Comparison of ENCODE assay signal across 26 mouse cellular contexts in genomic region chr9:121923443-121923842, GRCm38 (mm10). TPM values are rescaled to one million over a fixed set of nuclear protein-coding genes. Genes with fewer than 3 reads are reported as not detected.
A peak's percentile ranks its signal among the peaks of the same experiment; 100 is the strongest.
DNase-seq lines count a peak whose midpoint lies in the region; ATAC-seq and TF ChIP-seq lines count a peak whose summit lies in the region.
"Had no signal": no experiment of that assay in that cellular context is flagged by ENCODE, and none has a peak within 500 bp of the region (broad histone marks: within the 10 kb centered on the region; RNA-seq: fewer than 3 reads in every experiment).

No protein-coding gene starts in this region.

- H3K9ac ChIP-seq in forebrain, embryonic 11.5 days (ENCODE audit: low read length): no peak overlapping the region
- H3K9ac ChIP-seq in forebrain, embryonic 15.5 days (replicated peaks): no peak overlapping the region
- H3K9ac ChIP-seq in liver, embryonic 12.5 days: no peak overlapping the region
- no peak overlapping the region for H3K9ac ChIP-seq in liver, embryonic 11.5 days (ENCODE audit: low read depth, low read length)
- H3K9ac ChIP-seq in liver, embryonic 14.5 days (replicated peaks): no peak overlapping the region
- peak overlapping the region; percentile 44 for H3K9ac ChIP-seq in liver, postnatal 0 days (replicated peaks)
- H3K9ac ChIP-seq: heart, embryonic 13.5 days; hindbrain, embryonic 13.5 days had no signal

- H3K4me1 ChIP-seq in forebrain, embryonic 11.5 days (replicated peaks; ENCODE audit: control insufficient read depth, insufficient read depth, low read length): no peaks in the 10 kb centered on the region
- no peaks in the 10 kb centered on the region for H3K4me1 ChIP-seq in forebrain, embryonic 15.5 days
- H3K4me1 ChIP-seq in liver, embryonic 12.5 days: 0 out of 2 replicates have a peak, but pooled peaks cover 5% of the 10 kb centered on the region
- no peaks in the 10 kb centered on the region for H3K4me1 ChIP-seq in liver, embryonic 11.5 days (replicated peaks; ENCODE audit: control insufficient read depth, insufficient read depth, low read length)
- H3K4me1 ChIP-seq in liver, embryonic 14.5 days (replicated peaks; ENCODE audit: control insufficient read depth in 2 of 2, insufficient read depth in 2 of 2, low read length in 1 of 2): peaks cover 0 to 26% of the 10 kb centered on the region in 2 experiments; a peak in 2 of 4 replicates
- H3K4me1 ChIP-seq in liver, postnatal 0 days (ENCODE audit: insufficient read depth): peaks cover 41% of the 10 kb centered on the region
- H3K4me1 ChIP-seq: hindbrain, embryonic 13.5 days had no signal

- no peak for TF ChIP-seq CTCF in liver, embryonic 14.5 days (IDR thresholded peaks at IDR 0.05; ENCODE audit: low read depth)
- no peak for TF ChIP-seq CTCF in liver, postnatal 0 days (IDR thresholded peaks at IDR 0.05; ENCODE audit: low read depth)

- H3K4me3 ChIP-seq in forebrain, embryonic 11.5 days (ENCODE audit: low read depth, low read length): no peak overlapping the region
- H3K4me3 ChIP-seq in forebrain, embryonic 15.5 days: no peak overlapping the region
- H3K4me3 ChIP-seq in liver, embryonic 12.5 days: no peak overlapping the region
- H3K4me3 ChIP-seq in liver, embryonic 11.5 days (ENCODE audit: low read depth, low read length): no peak overlapping the region
- no peak overlapping the region for H3K4me3 ChIP-seq in liver, embryonic 14.5 days (ENCODE audit: insufficient read depth in 1 of 2, low read depth in 2 of 2, low read length in 2 of 2)
- no peak overlapping the region for H3K4me3 ChIP-seq in liver, postnatal 0 days (ENCODE audit: low read depth, low read length)
- H3K4me3 ChIP-seq: forebrain, embryonic 10.5 days; heart, adult 2 months; heart, embryonic 10.5 days; heart, embryonic 13.5 days; hindbrain, embryonic 13.5 days had no signal

- TF ChIP-seq EP300 in liver, embryonic 14.5 days (IDR thresholded peaks at IDR 0.05; ENCODE audit: low read depth): 0 out of 2 replicates have a peak, but pooled peaks have one; percentile 19
- peak; percentile 64; the same call in 1 of the 2 replicates for TF ChIP-seq EP300 in liver, postnatal 0 days (IDR thresholded peaks at IDR 0.05; ENCODE audit: low read depth)

- WGBS in forebrain, embryonic 11.5 days: 86% methylated on average over 8 of the region's 8 CpGs
- 91% methylated on average over 8 of the region's 8 CpGs for WGBS in forebrain, embryonic 15.5 days
- WGBS in liver, embryonic 12.5 days (ENCODE audit: insufficient replicate concordance): 71% methylated on average over 8 of the region's 8 CpGs
- 72% methylated on average over 8 of the region's 8 CpGs for WGBS in liver, embryonic 11.5 days
- WGBS in liver, embryonic 14.5 days (ENCODE audit: insufficient replicate concordance): 53% methylated on average over 8 of the region's 8 CpGs
- 52% methylated on average over 8 of the region's 8 CpGs for WGBS in liver, postnatal 0 days (ENCODE audit: insufficient replicate concordance)

- H3K27ac ChIP-seq in forebrain, embryonic 11.5 days (ENCODE audit: low read depth, low read length): no peak overlapping the region
- H3K27ac ChIP-seq in forebrain, embryonic 15.5 days (replicated peaks): no peak overlapping the region
- H3K27ac ChIP-seq in liver, embryonic 12.5 days: no peak overlapping the region
- H3K27ac ChIP-seq in liver, embryonic 11.5 days (ENCODE audit: low read depth, low read length): no peak overlapping the region
- no peak overlapping the region for H3K27ac ChIP-seq in liver, embryonic 14.5 days
- H3K27ac ChIP-seq in liver, postnatal 0 days (ENCODE audit: low read depth): peak overlapping the region; percentile 92
- H3K27ac ChIP-seq: forebrain, embryonic 10.5 days; heart, adult 2 months; heart, embryonic 10.5 days; heart, embryonic 13.5 days; hindbrain, embryonic 13.5 days had no signal

- no peaks in the 10 kb centered on the region for H3K36me3 ChIP-seq in forebrain, embryonic 11.5 days (ENCODE audit: control insufficient read depth, insufficient read depth, low read length)
- H3K36me3 ChIP-seq in forebrain, embryonic 15.5 days: no peaks in the 10 kb centered on the region
- no peaks in the 10 kb centered on the region for H3K36me3 ChIP-seq in liver, embryonic 12.5 days
- H3K36me3 ChIP-seq in liver, embryonic 11.5 days (ENCODE audit: control insufficient read depth, insufficient read depth, low read length): no peaks in the 10 kb centered on the region
- no peaks in the 10 kb centered on the region for H3K36me3 ChIP-seq in liver, embryonic 14.5 days (replicated peaks; ENCODE audit: control insufficient read depth, insufficient read depth, low read depth)
- H3K36me3 ChIP-seq in liver, postnatal 0 days (replicated peaks; ENCODE audit: insufficient read depth, low read length): no peaks in the 10 kb centered on the region
- H3K36me3 ChIP-seq: forebrain, embryonic 10.5 days; G1E; heart, embryonic 10.5 days; heart, embryonic 13.5 days; hindbrain, embryonic 13.5 days had no signal

- no peak for ATAC-seq in forebrain, embryonic 11.5 days (replicated peaks; ENCODE audit: low FRiP score)
- no peak for ATAC-seq in forebrain, embryonic 15.5 days (replicated peaks)
- ATAC-seq in liver, embryonic 12.5 days: peak; percentile 56
- no peak for ATAC-seq in liver, embryonic 11.5 days (replicated peaks; ENCODE audit: low FRiP score)
- ATAC-seq in liver, embryonic 14.5 days (ENCODE audit: insufficient read depth): peak; percentile 55
- peak; percentile 84 for ATAC-seq in liver, postnatal 0 days
- no peak for ATAC-seq in activated CD4-positive, CD25-positive, alpha-beta regulatory T cell, adult 4 months
- ATAC-seq: forebrain, embryonic 14.5 days; hindbrain, embryonic 16.5 days; Patski had no signal

- DNase-seq in forebrain, embryonic 11.5 days (ENCODE audit: low spot score): peak; percentile 24
- no peak for DNase-seq in liver, embryonic 11.5 days (ENCODE audit: low spot score)
- DNase-seq in liver, embryonic 14.5 days (ENCODE audit: low read depth in 3 of 3, low spot score in 3 of 3): peak in 1 of 3 experiments; percentile 23
- DNase-seq in liver, postnatal 0 days: no peak
- DNase-seq: adrenal gland, adult 2 months; adrenal gland, postnatal 25 days; B cell, adult 2 months; cerebellum, adult 18-20 months; cerebellum, adult 9-10 months; cerebellum, postnatal 14 days; gastrocnemius, postnatal 25 days; heart, adult 2 months; heart, postnatal 14 days had no signal

- no peak overlapping the region for H3K4me2 ChIP-seq in forebrain, embryonic 11.5 days (ENCODE audit: low read depth, low read length, severe bottlenecking)
- H3K4me2 ChIP-seq in forebrain, embryonic 15.5 days (replicated peaks): no peak overlapping the region
- H3K4me2 ChIP-seq in liver, embryonic 12.5 days: no peak overlapping the region
- H3K4me2 ChIP-seq in liver, embryonic 11.5 days: no peak overlapping the region
- peak overlapping the region; percentile 32 for H3K4me2 ChIP-seq in liver, embryonic 14.5 days (ENCODE audit: low read depth)
- peak overlapping the region; percentile 49 for H3K4me2 ChIP-seq in liver, postnatal 0 days (ENCODE audit: low read depth, low read length)
- H3K4me2 ChIP-seq: heart, embryonic 13.5 days; hindbrain, embryonic 13.5 days had no signal

- no peaks in the 10 kb centered on the region for H3K9me3 ChIP-seq in forebrain, embryonic 11.5 days (ENCODE audit: control insufficient read depth, low read length)
- H3K9me3 ChIP-seq in forebrain, embryonic 15.5 days: no peaks in the 10 kb centered on the region
- H3K9me3 ChIP-seq in liver, embryonic 12.5 days (replicated peaks): no peaks in the 10 kb centered on the region
- H3K9me3 ChIP-seq in liver, embryonic 11.5 days (ENCODE audit: control insufficient read depth, low read length): no peaks in the 10 kb centered on the region
- no peaks in the 10 kb centered on the region for H3K9me3 ChIP-seq in liver, embryonic 14.5 days (ENCODE audit: control insufficient read depth, low read length)
- no peaks in the 10 kb centered on the region for H3K9me3 ChIP-seq in liver, postnatal 0 days (ENCODE audit: low read length)
- H3K9me3 ChIP-seq: forebrain, embryonic 10.5 days; G1E; heart, embryonic 10.5 days; hindbrain, embryonic 13.5 days had no signal

- no peaks in the 10 kb centered on the region for H3K27me3 ChIP-seq in forebrain, embryonic 11.5 days (ENCODE audit: control insufficient read depth, insufficient read depth, low read length)
- H3K27me3 ChIP-seq in forebrain, embryonic 15.5 days: no peaks in the 10 kb centered on the region
- no peaks in the 10 kb centered on the region; the same call in 1 of the 2 replicates for H3K27me3 ChIP-seq in liver, embryonic 12.5 days (replicated peaks)
- no peaks in the 10 kb centered on the region; the same call in 1 of the 2 replicates for H3K27me3 ChIP-seq in liver, embryonic 11.5 days (replicated peaks; ENCODE audit: control insufficient read depth, insufficient read depth, low read length)
- H3K27me3 ChIP-seq in liver, embryonic 14.5 days (ENCODE audit: control insufficient read depth, insufficient read depth, low read length): no peaks in the 10 kb centered on the region
- H3K27me3 ChIP-seq in liver, postnatal 0 days (ENCODE audit: insufficient read depth, low read length): no peaks in the 10 kb centered on the region
- H3K27me3 ChIP-seq: CH12.LX; hindbrain, embryonic 13.5 days had no signal

RNA-seq across cellular contexts. Expression of gene Cyp8b1, which starts 7.3 kb away (rescaled TPM):
- not detected in 2 replicates for polyA plus RNA-seq in forebrain, embryonic 11.5 days (2014; fragmentation: Nextera tagmentation; extraction: Ambion mirVana)
- 0.15 TPM in 1 of 2 replicates, not detected in the other for polyA plus RNA-seq in forebrain, embryonic 15.5 days (2015; fragmentation: Nextera tagmentation; extraction: Ambion mirVana)
- polyA plus RNA-seq in liver, embryonic 12.5 days (2016; fragmentation: Nextera tagmentation; extraction: Ambion mirVana): 0.22 and 0.27 TPM in 2 replicates
- polyA plus RNA-seq in liver, embryonic 11.5 days (2014; fragmentation: Nextera tagmentation; extraction: Ambion mirVana): not detected in 2 replicates
- polyA plus RNA-seq in liver, embryonic 14.5 days (2012; rRNA removed): 0.67 and 0.74 TPM in 2 replicates
- 1.5 and 1.8 TPM in 2 replicates for polyA plus RNA-seq in liver, embryonic 14.5 days (2014; fragmentation: Nextera tagmentation; extraction: Ambion mirVana)
- 130 and 144 TPM in 2 replicates for polyA plus RNA-seq in liver, postnatal 0 days (2015; fragmentation: Nextera tagmentation; extraction: Ambion mirVana)
- not detected for polyA plus RNA-seq in activated CD4-positive, CD25-positive, alpha-beta regulatory T cell, adult 4 months (2017; shearing (Covaris generic))
- polyA plus RNA-seq: embryonic facial prominence, embryonic 11.5 days; forebrain, embryonic 10.5 days; forebrain, embryonic 14.5 days; G1E; heart, embryonic 10.5 days; heart, embryonic 13.5 days; hindbrain, embryonic 13.5 days; hindbrain, embryonic 16.5 days; Patski had no signal

RNA-seq across cellular contexts. Expression of gene Ackr2, which starts 25.3 kb away (rescaled TPM):
- polyA plus RNA-seq in forebrain, embryonic 11.5 days (2014; fragmentation: Nextera tagmentation; extraction: Ambion mirVana): 0.97 and 1.4 TPM in 2 replicates
- polyA plus RNA-seq in forebrain, embryonic 15.5 days (2015; fragmentation: Nextera tagmentation; extraction: Ambion mirVana): 1.9 and 2.7 TPM in 2 replicates
- polyA plus RNA-seq in liver, embryonic 12.5 days (2016; fragmentation: Nextera tagmentation; extraction: Ambion mirVana): 0.16 and 0.19 TPM in 2 replicates
- polyA plus RNA-seq in liver, embryonic 11.5 days (2014; fragmentation: Nextera tagmentation; extraction: Ambion mirVana): 0.19 and 0.21 TPM in 2 replicates
- 0.07 and 0.08 TPM in 2 replicates for polyA plus RNA-seq in liver, embryonic 14.5 days (2012; rRNA removed)
- polyA plus RNA-seq in liver, embryonic 14.5 days (2014; fragmentation: Nextera tagmentation; extraction: Ambion mirVana): 0.20 and 0.37 TPM in 2 replicates
- polyA plus RNA-seq in liver, postnatal 0 days (2015; fragmentation: Nextera tagmentation; extraction: Ambion mirVana): 1.0 and 1.1 TPM in 2 replicates
- not detected for polyA plus RNA-seq in activated CD4-positive, CD25-positive, alpha-beta regulatory T cell, adult 4 months (2017; shearing (Covaris generic))
- polyA plus RNA-seq: G1E, Patski had no signal

RNA-seq across cellular contexts. Expression of gene Fam198a, which starts 27.3 kb away (rescaled TPM):
- 0.31 and 0.40 TPM in 2 replicates for polyA plus RNA-seq in forebrain, embryonic 11.5 days (2014; fragmentation: Nextera tagmentation; extraction: Ambion mirVana)
- polyA plus RNA-seq in forebrain, embryonic 15.5 days (2015; fragmentation: Nextera tagmentation; extraction: Ambion mirVana): 1.4 TPM in 2 replicates
- polyA plus RNA-seq in liver, embryonic 12.5 days (2016; fragmentation: Nextera tagmentation; extraction: Ambion mirVana): 0.20 and 0.44 TPM in 2 replicates
- 0.18 and 0.21 TPM in 2 replicates for polyA plus RNA-seq in liver, embryonic 11.5 days (2014; fragmentation: Nextera tagmentation; extraction: Ambion mirVana)
- polyA plus RNA-seq in liver, embryonic 14.5 days (2012; rRNA removed): 0.08 and 0.14 TPM in 2 replicates
- polyA plus RNA-seq in liver, embryonic 14.5 days (2014; fragmentation: Nextera tagmentation; extraction: Ambion mirVana): 0.10 and 0.13 TPM in 2 replicates
- 0.31 and 0.32 TPM in 2 replicates for polyA plus RNA-seq in liver, postnatal 0 days (2015; fragmentation: Nextera tagmentation; extraction: Ambion mirVana)
- polyA plus RNA-seq in activated CD4-positive, CD25-positive, alpha-beta regulatory T cell, adult 4 months (2017; shearing (Covaris generic)): not detected
- polyA plus RNA-seq: G1E had no signal

Comparison
In these comparisons a context has a peak if more than half of its experiments do, and no peak if none do; other contexts are left out.
1. ATAC-seq: peak in liver, embryonic 12.5 days (single experiment), liver, embryonic 14.5 days (single experiment) and liver, postnatal 0 days (single experiment); none in forebrain, embryonic 11.5 days (single experiment), forebrain, embryonic 15.5 days (single experiment), liver, embryonic 11.5 days (single experiment) and activated CD4-positive, CD25-positive, alpha-beta regulatory T cell, adult 4 months (single experiment).
2. H3K4me2 ChIP-seq: peak in liver, embryonic 14.5 days (single experiment) and liver, postnatal 0 days (single experiment); none in forebrain, embryonic 11.5 days (single experiment), forebrain, embryonic 15.5 days (single experiment), liver, embryonic 12.5 days (single experiment) and liver, embryonic 11.5 days (single experiment).
3. RNA of gene Cyp8b1, which starts 7.3 kb away (polyA plus RNA-seq): 130 to 144 TPM in liver, postnatal 0 days; 0.67 to 1.8 TPM in liver, embryonic 14.5 days, 0.22 to 0.27 TPM in liver, embryonic 12.5 days, not detected in liver, embryonic 11.5 days, 0.15 TPM in forebrain, embryonic 15.5 days, not detected in forebrain, embryonic 11.5 days and not detected in activated CD4-positive, CD25-positive, alpha-beta regulatory T cell, adult 4 months; every median in the first group is over 10 times any median in the second.